Mouse (Mus musculus): Measurements from ENCODE around the gene Cabin1. TPM values are rescaled to one million over a fixed set of nuclear protein-coding genes. Genes with fewer than 3 reads are reported as not detected.

Cabin1 gene
- polyA plus RNA-seq, 1 experiment from 2014 or later, result 34.5 TPM

- no peaks in the 10 kb centered on the region for H3K27me3 ChIP-seq (replicated peaks; ENCODE audit: insufficient read depth, low read length)
- H3K4me1 ChIP-seq (ENCODE audit: insufficient read depth, low read depth, low read length), result peaks cover 10% of the 10 kb centered on the region; the same call in 1 of the 2 replicates
- no peak overlapping the region for H3K9ac ChIP-seq (replicated peaks; ENCODE audit: low read depth)
- H3K27ac ChIP-seq (ENCODE audit: low read length), result peak overlapping the region; percentile 32; the same call in 1 of the 2 replicates
- no peak overlapping the region for H3K4me3 ChIP-seq (ENCODE audit: low read depth, low read length)
- ATAC-seq (no peak), DNase-seq (ENCODE audit: low spot score) (no peak)
- no peak overlapping the region for H3K4me2 ChIP-seq (replicated peaks; ENCODE audit: low read depth, low read length)
- H3K36me3 ChIP-seq (ENCODE audit: insufficient read depth, low read length), result peaks cover 19% of the 10 kb centered on the region
- TF ChIP-seq EP300 (IDR thresholded peaks at IDR 0.05), result no peak
- TF ChIP-seq CTCF (IDR thresholded peaks at IDR 0.05), result no peak
- 91% methylated on average over 6 of the region's 6 CpGs for WGBS
- H3K9me3 ChIP-seq (ENCODE audit: low read length), result no peaks in the 10 kb centered on the region
These were observed 116.0 kb downstream of the Cabin1 start for GRCm38 (mm10) chr10:75648091-75648490.

- Histone ChIP-seq H3K9ac (replicated peaks; ENCODE audit: low read depth) (no peak overlapping the region), H3K4me3 (ENCODE audit: low read depth, low read length) (no peak overlapping the region), H3K36me3 (ENCODE audit: insufficient read depth, low read length) (peaks cover 14% of the 10 kb centered on the region), H3K4me2 (replicated peaks; ENCODE audit: low read depth, low read length) (no peak overlapping the region), H3K27ac (ENCODE audit: low read length) (peak overlapping the region; percentile 66; the same call in 1 of the 2 replicates), H3K4me1 (ENCODE audit: insufficient read depth, low read depth, low read length) (peaks cover 14% of the 10 kb centered on the region; the same call in 1 of the 2 replicates), H3K27me3 (replicated peaks; ENCODE audit: insufficient read depth, low read length) (no peaks in the 10 kb centered on the region), H3K9me3 (ENCODE audit: low read length) (no peaks in the 10 kb centered on the region)
- peak; percentile 29; the same call in 1 of the 2 replicates for TF ChIP-seq EP300 (IDR thresholded peaks at IDR 0.05)
- no peak for TF ChIP-seq CTCF (IDR thresholded peaks at IDR 0.05)
- ATAC-seq (peak; percentile 74), DNase-seq (ENCODE audit: low spot score) (peak; percentile 79)
- WGBS, result 49% methylated on average over 3 of the region's 3 CpGs
These were observed 116.8 kb downstream of the Cabin1 start for GRCm38 (mm10) chr10:75647362-75647761.

- TF ChIP-seq CTCF (IDR thresholded peaks at IDR 0.05) (no peak), EP300 (IDR thresholded peaks at IDR 0.05) (no peak)
These were observed 117.7 kb downstream of the Cabin1 start for GRCm38 (mm10) chr10:75646406-75646805.

GRCm38 (mm10) chr10:75645616-75646015 is 118.5 kb downstream of the Cabin1 start:
- WGBS, result 53% methylated on average over 8 of the region's 8 CpGs
- Histone ChIP-seq H3K9ac (replicated peaks; ENCODE audit: low read depth) (no peak overlapping the region), H3K27ac (ENCODE audit: low read length) (peak overlapping the region; percentile 66), H3K4me3 (ENCODE audit: low read depth, low read length) (no peak overlapping the region), H3K4me2 (replicated peaks; ENCODE audit: low read depth, low read length) (no peak overlapping the region), H3K27me3 (replicated peaks; ENCODE audit: insufficient read depth, low read length) (no peaks in the 10 kb centered on the region), H3K9me3 (ENCODE audit: low read length) (no peaks in the 10 kb centered on the region), H3K4me1 (ENCODE audit: insufficient read depth, low read depth, low read length) (peaks cover 14% of the 10 kb centered on the region; the same call in 1 of the 2 replicates), H3K36me3 (ENCODE audit: insufficient read depth, low read length) (no peaks in the 10 kb centered on the region)
- DNase-seq (ENCODE audit: low spot score) (peak; percentile 57), ATAC-seq (peak; percentile 58)
- no peak for TF ChIP-seq CTCF (IDR thresholded peaks at IDR 0.05)
- TF ChIP-seq EP300 (IDR thresholded peaks at IDR 0.05), result 0 out of 2 replicates have a peak, but pooled peaks have one; percentile 17

More at GRCm38 (mm10) chr10:75646406-75646805, 117.7 kb downstream of the Cabin1 start:
- ATAC-seq, result no peak
- H3K4me3 ChIP-seq (ENCODE audit: low read depth, low read length), result no peak overlapping the region
- H3K27ac ChIP-seq (ENCODE audit: low read length), result peak overlapping the region; percentile 66
- H3K4me2 ChIP-seq (replicated peaks; ENCODE audit: low read depth, low read length), result no peak overlapping the region
- no peaks in the 10 kb centered on the region for H3K9me3 ChIP-seq (ENCODE audit: low read length)
- H3K36me3 ChIP-seq (ENCODE audit: insufficient read depth, low read length), result peaks cover 4% of the 10 kb centered on the region; the same call in 1 of the 2 replicates
- no peaks in the 10 kb centered on the region for H3K27me3 ChIP-seq (replicated peaks; ENCODE audit: insufficient read depth, low read length)
- H3K9ac ChIP-seq (replicated peaks; ENCODE audit: low read depth), result no peak overlapping the region
- DNase-seq (ENCODE audit: low spot score), result no peak
- peaks cover 14% of the 10 kb centered on the region; the same call in 1 of the 2 replicates for H3K4me1 ChIP-seq (ENCODE audit: insufficient read depth, low read depth, low read length)
- WGBS, result 84% methylated on average over 6 of the region's 6 CpGs

- ATAC-seq, result peak; percentile 50
- no peak within 1 kb of the TSS for H3K9ac ChIP-seq (replicated peaks; ENCODE audit: low read depth)
- H3K27me3 ChIP-seq (replicated peaks; ENCODE audit: insufficient read depth, low read length), result no peaks in the 10 kb centered on the region
- H3K36me3 ChIP-seq (ENCODE audit: insufficient read depth, low read length), result no peaks in the 10 kb centered on the region
- H3K4me2 ChIP-seq (replicated peaks; ENCODE audit: low read depth, low read length), result peak within 1 kb of the TSS; percentile 4; the same call in 1 of the 2 replicates
- H3K4me1 ChIP-seq (ENCODE audit: insufficient read depth, low read depth, low read length), result peaks cover 14% of the 10 kb centered on the region; the same call in 1 of the 2 replicates
- H3K4me3 ChIP-seq (ENCODE audit: low read depth, low read length), result no peak within 1 kb of the TSS
- peak within 1 kb of the TSS; percentile 32; the same call in 1 of the 2 replicates for H3K27ac ChIP-seq (ENCODE audit: low read length)
- no peak for TF ChIP-seq CTCF (IDR thresholded peaks at IDR 0.05)
- no peak for TF ChIP-seq EP300 (IDR thresholded peaks at IDR 0.05)
- 7% methylated on average over 10 of the region's 11 CpGs for WGBS
- DNase-seq (ENCODE audit: low spot score), result peak; percentile 77
- H3K9me3 ChIP-seq (ENCODE audit: low read length), result no peaks in the 10 kb centered on the region
These were observed 120.3 kb downstream of the Cabin1 start, which contains the start of gene Susd2 for GRCm38 (mm10) chr10:75643741-75644343. Susd2 (minus strand) TSS chr10:75644008.

GRCm38 (mm10) chr10:75642891-75643290 is 121.2 kb downstream of the Cabin1 start:
- no peak overlapping the region for H3K4me2 ChIP-seq (replicated peaks; ENCODE audit: low read depth, low read length)
- peaks cover 14% of the 10 kb centered on the region; the same call in 1 of the 2 replicates for H3K4me1 ChIP-seq (ENCODE audit: insufficient read depth, low read depth, low read length)

More at GRCm38 (mm10) chr10:75642891-75643290, 121.2 kb downstream of the Cabin1 start:
- DNase-seq (ENCODE audit: low spot score), result no peak
- TF ChIP-seq EP300 (IDR thresholded peaks at IDR 0.05) (no peak), CTCF (IDR thresholded peaks at IDR 0.05) (no peak)
- WGBS, result 84% methylated on average over 2 of the region's 2 CpGs
- Histone ChIP-seq H3K9ac (replicated peaks; ENCODE audit: low read depth) (no peak overlapping the region), H3K4me3 (ENCODE audit: low read depth, low read length) (no peak overlapping the region), H3K27me3 (replicated peaks; ENCODE audit: insufficient read depth, low read length) (no peaks in the 10 kb centered on the region), H3K9me3 (ENCODE audit: low read length) (no peaks in the 10 kb centered on the region), H3K27ac (ENCODE audit: low read length) (no peak overlapping the region), H3K36me3 (ENCODE audit: insufficient read depth, low read length) (no peaks in the 10 kb centered on the region)
- ATAC-seq, result no peak
